Mouse (Mus musculus) spleen, adult 18-20 months (tissue): ENCODE data around the gene Gm14406.
"Not testable (repeated sequence)": the region's sequence is repeated elsewhere in the genome, so short reads cannot be mapped to it uniquely, and the experiment has no call there.

Experiments used
- DNase-seq, 2 experiments: peaks; one replicate each; pipeline ENCODE4 v3.0.0; 2022; ENCODE audit warnings: mixed read lengths in 2 of 2

The Gm14406 gene

GRCm38 (mm10) chr2:177577998-177578397 lies at the start of gene Gm14406:
Gm14406 (minus strand) TSS chr2:177578210.
- not testable (repeated sequence) for DNase-seq

- DNase-seq, result not testable (repeated sequence)
These were observed 2.9 kb downstream of the Gm14406 start for GRCm38 (mm10) chr2:177575141-177575540.

- DNase-seq, result not testable (repeated sequence)
These were observed 18.6 kb downstream of the Gm14406 start for GRCm38 (mm10) chr2:177559365-177559764.

- DNase-seq, result not testable (repeated sequence)
These were observed 22.7 kb downstream of the Gm14406 start for GRCm38 (mm10) chr2:177555261-177555660.

GRCm38 (mm10) chr2:177537717-177538116 lies 40.3 kb downstream of the Gm14406 start:
- not testable (repeated sequence) for DNase-seq

- not testable (repeated sequence) for DNase-seq
These were observed 40.9 kb downstream of the Gm14406 start for GRCm38 (mm10) chr2:177537141-177537540.

- DNase-seq, result no peak
These were observed 42.1 kb downstream of the Gm14406 start for GRCm38 (mm10) chr2:177535876-177536275.

- DNase-seq, result not testable (repeated sequence)
These were observed 53.8 kb downstream of the Gm14406 start for GRCm38 (mm10) chr2:177524171-177524570.

- not testable (repeated sequence) for DNase-seq
These were observed 54.3 kb downstream of the Gm14406 start for GRCm38 (mm10) chr2:177523674-177524073.

GRCm38 (mm10) chr2:177523061-177523460 lies 54.9 kb downstream of the Gm14406 start:
- no peak for DNase-seq

- no peak for DNase-seq
These were observed 58.0 kb downstream of the Gm14406 start for GRCm38 (mm10) chr2:177520035-177520434.
